Mouse (Mus musculus) naive thymus-derived CD4-positive, alpha-beta T cell, adult 5 months (primary cell): ENCODE data around the gene Defb42. TPM values are rescaled to one million over a fixed set of nuclear protein-coding genes. Genes with fewer than 3 reads are reported as not detected.

Experiments
- polyA plus RNA-seq: library from polyadenylated mRNA; unstranded; fragments of 100-300 nt; shearing (Covaris generic); gene quantifications from one replicate; pipeline ENCODE4 v1.2.1, GENCODE M21; 2017

Defb42 gene
- polyA plus RNA-seq, result not detected

GRCm38 (mm10) chr14:63046691-63047090 is at the start of gene Defb42:
Gene Defb42 (plus strand): TSS chr14:63046991.

DNA sequence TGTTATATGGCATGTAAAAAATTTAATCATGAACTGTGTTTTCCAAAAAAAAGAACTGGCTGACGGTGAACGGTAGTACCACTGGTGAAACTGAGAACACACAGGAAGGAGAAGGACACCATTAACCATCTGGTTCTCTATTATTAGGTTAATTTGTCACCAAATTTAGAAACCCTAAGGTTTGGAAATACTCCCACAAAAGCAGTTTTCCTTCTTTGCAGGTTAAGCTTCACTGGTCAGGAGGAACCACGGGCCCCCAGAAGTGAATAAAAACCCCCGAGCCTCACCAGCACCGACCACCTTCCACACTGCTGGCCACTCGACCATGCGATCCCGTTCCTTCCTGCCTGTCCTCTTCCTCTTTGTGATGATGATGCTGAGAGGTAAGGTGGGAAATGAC is 49.0 kb upstream of the Defb42 start, which contains the start of gene Defb47:
Gene Defb47, plus strand, starts transcription at position 301 of the 400 bp plus-strand sequence.

GRCm38 (mm10) chr14:63011471-63011870 is 35.3 kb upstream of the Defb42 start, which contains the start of gene Defb43:
Gene Defb43 (plus strand): TSS chr14:63011771.

DNA sequence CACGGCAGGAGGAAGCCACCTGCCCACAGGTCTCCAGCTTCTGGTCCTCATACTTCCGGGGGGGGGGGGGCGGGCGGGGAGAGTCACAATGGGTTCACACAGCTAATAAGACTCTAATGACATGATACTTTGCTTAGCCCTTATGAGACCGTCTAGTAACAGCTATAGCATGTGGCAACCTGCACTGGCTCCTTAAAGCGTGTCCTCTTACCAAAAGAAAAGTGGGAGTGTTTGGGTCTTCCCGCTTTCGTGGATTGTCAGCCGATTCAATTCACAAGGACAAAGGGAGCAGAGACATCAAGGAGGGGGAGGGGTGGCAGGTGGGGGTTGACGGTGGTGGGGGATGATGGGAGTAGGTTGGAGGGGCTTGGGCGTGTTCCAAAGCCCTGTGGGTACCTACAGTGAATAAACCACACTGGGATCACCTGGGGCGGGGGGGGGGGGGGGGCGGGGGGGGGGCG is 3.1 kb downstream of the Defb42 start, which contains the start of gene Defb30:
Gene Defb30, minus strand, starts transcription at position 51 of the 461 bp plus-strand sequence.

Other genes starting within 250 kb of the Defb42 start
- gene Wdfy2, start 209.3 kb upstream of the Defb42 start, polyA plus RNA-seq, result 6.5 TPM
- not detected for gene Defb48, start 62.5 kb upstream of the Defb42 start, polyA plus RNA-seq
- gene Defb47, start 48.9 kb upstream of the Defb42 start, polyA plus RNA-seq, result not detected
- not detected for gene Defb43, start 35.2 kb upstream of the Defb42 start, polyA plus RNA-seq
- gene Defb30, start 3.0 kb downstream of the Defb42 start, polyA plus RNA-seq, result not detected